Mouse (Mus musculus) embryonic facial prominence, embryonic 12.5 days (tissue): Measurements from ENCODE around the gene Polr2h. TPM values are rescaled to one million over a fixed set of nuclear protein-coding genes. Genes with fewer than 3 reads are reported as not detected.
A peak's percentile ranks its signal among the peaks of the same experiment; 100 is the strongest.

ENCODE experiments used
- ATAC-seq: fragments of 200-750 bp; cut with Nextera tagmentation; 2 replicates; pipeline ENCODE4 v1.8.0; 2017; ENCODE audit not compliant: insufficient number of reproducible peaks, insufficient read depth, low FRiP score, low TSS enrichment
- H3K27ac ChIP-seq: fragments of 300-500 bp; sonication (generic); 2 replicates; pipeline ENCODE4 v1.5.1; 2016; ENCODE audit warnings: mild to moderate bottlenecking
- H3K27me3 ChIP-seq: fragments of 300-500 bp; sonication (generic); 2 replicates; pipeline ENCODE4 v1.6.1; 2016; ENCODE audit warnings: mild to moderate bottlenecking, moderate library complexity
- H3K36me3 ChIP-seq: fragments of 300-500 bp; sonication (generic); 2 replicates; pipeline ENCODE4 v1.6.1; 2016; ENCODE audit warnings: mild to moderate bottlenecking
- H3K4me1 ChIP-seq: fragments of 300-500 bp; sonication (generic); 2 replicates; pipeline ENCODE4 v1.6.1; 2016
- H3K4me2 ChIP-seq: fragments of 300-500 bp; sonication (generic); replicated peaks from 2 replicates; pipeline ENCODE4 v1.6.1; 2016; ENCODE audit warnings: mild to moderate bottlenecking, moderate library complexity
- H3K4me3 ChIP-seq: fragments of 300-500 bp; sonication (generic); 2 replicates; pipeline ENCODE4 v1.5.1; 2016; ENCODE audit warnings: mild to moderate bottlenecking
- H3K9ac ChIP-seq: fragments of 300-500 bp; sonication (generic); 2 replicates; pipeline ENCODE4 v1.6.1; 2016; ENCODE audit warnings: mild to moderate bottlenecking, moderate library complexity
- H3K9me3 ChIP-seq: fragments of 300-500 bp; sonication (generic); 2 replicates; pipeline ENCODE4 v1.6.1; 2016; ENCODE audit warnings: mild to moderate bottlenecking, moderate library complexity
- WGBS: fragments of 180-500 bp; shearing (Covaris S2); methylation state at CpG from one replicate; pipeline ENCODE4 v1.1.7; 2016; 5-methylcytosine and 5-hydroxymethylcytosine counted together
- polyA plus RNA-seq: library from polyadenylated mRNA; unstranded; fragments of >200 nt; fragmentation: Nextera tagmentation; extraction: Ambion mirVana; gene quantifications from 2 replicates; pipeline ENCODE4 v1.2.1, GENCODE M21; 2016

Polr2h gene
- polyA plus RNA-seq, 1 experiment from 2014 or later = 110 TPM

GRCm38 (mm10) chr16:20715161-20715560, 2.3 kb upstream of the Polr2h start:
- H3K36me3 ChIP-seq = peaks cover 32% of the 10 kb centered on the region
- no peak overlapping the region for H3K27ac ChIP-seq

GRCm38 (mm10) chr16:20715566-20715965, 1.9 kb upstream of the Polr2h start:
- Histone ChIP-seq H3K27ac (peak overlapping the region; percentile 95), H3K4me3 (peak overlapping the region; percentile 58), H3K27me3 (no peaks in the 10 kb centered on the region), H3K4me2 (peak overlapping the region; percentile 79), H3K4me1 (peaks cover 26% of the 10 kb centered on the region), H3K9ac (peak overlapping the region; percentile 60), H3K9me3 (no peaks in the 10 kb centered on the region), H3K36me3 (peaks cover 32% of the 10 kb centered on the region)
- WGBS = under 1% methylated on average over 12 of the region's 12 CpGs
- no peak for ATAC-seq

More at GRCm38 (mm10) chr16:20715161-20715560, 2.3 kb upstream of the Polr2h start:
- Histone ChIP-seq H3K4me2 (peak overlapping the region; percentile 79), H3K9ac (peak overlapping the region; percentile 60), H3K4me3 (peak overlapping the region; percentile 58), H3K27me3 (no peaks in the 10 kb centered on the region), H3K9me3 (no peaks in the 10 kb centered on the region), H3K4me1 (peaks cover 26% of the 10 kb centered on the region)
- no peak for ATAC-seq
- WGBS = 59% methylated on average over 2 of the region's 2 CpGs

- H3K4me2 ChIP-seq = peak overlapping the region; percentile 79
- peak overlapping the region; percentile 95 for H3K27ac ChIP-seq
- peak overlapping the region; percentile 58 for H3K4me3 ChIP-seq
- H3K9me3 ChIP-seq = no peaks in the 10 kb centered on the region
- peak overlapping the region; percentile 60 for H3K9ac ChIP-seq
- peaks cover 26% of the 10 kb centered on the region for H3K4me1 ChIP-seq
- peaks cover 28% of the 10 kb centered on the region for H3K36me3 ChIP-seq
- peak; percentile 85 for ATAC-seq
- under 1% methylated on average over 65 of the region's 68 CpGs for whole genome bisulfite sequencing
- H3K27me3 ChIP-seq = no peaks in the 10 kb centered on the region
These were observed 1.3 kb upstream of the Polr2h start for GRCm38 (mm10) chr16:20715976-20716840.

- peak overlapping the region; percentile 95 for H3K27ac ChIP-seq
- peaks cover 27% of the 10 kb centered on the region for H3K36me3 ChIP-seq
- no peaks in the 10 kb centered on the region for H3K27me3 ChIP-seq
- peak overlapping the region; percentile 58 for H3K4me3 ChIP-seq
- peak overlapping the region; percentile 79 for H3K4me2 ChIP-seq
- no peaks in the 10 kb centered on the region for H3K9me3 ChIP-seq
- no peak for ATAC-seq
- H3K4me1 ChIP-seq = peaks cover 26% of the 10 kb centered on the region
- WGBS = under 1% methylated on average over 8 of the region's 8 CpGs
- H3K9ac ChIP-seq = peak overlapping the region; percentile 60
These were observed 654 bp upstream of the Polr2h start for GRCm38 (mm10) chr16:20716841-20717180.

GRCm38 (mm10) chr16:20717978-20718670, 659 bp downstream of the Polr2h start:
- WGBS = 2% methylated on average over 18 of the region's 18 CpGs
- Histone ChIP-seq H3K36me3 (peaks cover 19% of the 10 kb centered on the region), H3K9me3 (no peaks in the 10 kb centered on the region), H3K4me1 (peaks cover 26% of the 10 kb centered on the region), H3K4me2 (peak overlapping the region; percentile 79), H3K4me3 (peak overlapping the region; percentile 58), H3K27me3 (no peaks in the 10 kb centered on the region), H3K9ac (peak overlapping the region; percentile 60), H3K27ac (peak overlapping the region; percentile 95)
- no peak; the same call in 1 of the 2 replicates for ATAC-seq

- Histone ChIP-seq H3K9ac (no peak overlapping the region), H3K27me3 (no peaks in the 10 kb centered on the region), H3K36me3 (peaks cover 15% of the 10 kb centered on the region), H3K27ac (no peak overlapping the region), H3K4me1 (peaks cover 6% of the 10 kb centered on the region), H3K4me3 (no peak overlapping the region), H3K4me2 (no peak overlapping the region), H3K9me3 (no peaks in the 10 kb centered on the region)
- no peak for ATAC-seq
- WGBS = 84% methylated on average over 10 of the region's 10 CpGs
These were observed 4.3 kb downstream of the Polr2h start for GRCm38 (mm10) chr16:20721808-20722207.

- 63% methylated on average over 4 of the region's 4 CpGs for whole genome bisulfite sequencing
- H3K9ac ChIP-seq = no peak overlapping the region
- no peak overlapping the region for H3K27ac ChIP-seq
- no peak overlapping the region for H3K4me2 ChIP-seq
- peaks cover 15% of the 10 kb centered on the region for H3K36me3 ChIP-seq
- no peak overlapping the region for H3K4me3 ChIP-seq
- no peak for ATAC-seq
- no peaks in the 10 kb centered on the region for H3K9me3 ChIP-seq
- H3K4me1 ChIP-seq = peaks cover 6% of the 10 kb centered on the region
- H3K27me3 ChIP-seq = no peaks in the 10 kb centered on the region
These were observed 5.3 kb downstream of the Polr2h start for GRCm38 (mm10) chr16:20722736-20723135.

- peaks cover 6% of the 10 kb centered on the region for H3K4me1 ChIP-seq
- H3K4me2 ChIP-seq = no peak overlapping the region
- 33% methylated on average over 4 of the region's 4 CpGs for WGBS
- H3K4me3 ChIP-seq = no peak overlapping the region
- H3K27me3 ChIP-seq = no peaks in the 10 kb centered on the region
- no peaks in the 10 kb centered on the region for H3K9me3 ChIP-seq
- no peak overlapping the region for H3K9ac ChIP-seq
- H3K36me3 ChIP-seq = peaks cover 15% of the 10 kb centered on the region
- no peak for ATAC-seq
- H3K27ac ChIP-seq = no peak overlapping the region
These were observed 5.8 kb downstream of the Polr2h start for GRCm38 (mm10) chr16:20723247-20723646.

- Histone ChIP-seq H3K36me3 (peaks cover 15% of the 10 kb centered on the region), H3K4me1 (no peaks in the 10 kb centered on the region), H3K4me2 (no peak overlapping the region), H3K4me3 (no peak overlapping the region), H3K27ac (0 out of 2 replicates have a peak overlapping the region, but pooled peaks have one; percentile 11), H3K9me3 (no peaks in the 10 kb centered on the region), H3K9ac (no peak overlapping the region), H3K27me3 (no peaks in the 10 kb centered on the region)
- WGBS = 35% methylated on average over 5 of the region's 5 CpGs
- no peak for ATAC-seq
These were observed 6.9 kb downstream of the Polr2h start for GRCm38 (mm10) chr16:20724338-20724748.

GRCm38 (mm10) chr16:20725321-20725720, 7.9 kb downstream of the Polr2h start:
- WGBS = 69% methylated on average over 7 of the region's 7 CpGs
- H3K4me2 ChIP-seq = no peak overlapping the region
- no peak for ATAC-seq

GRCm38 (mm10) chr16:20725750-20726149, 8.3 kb downstream of the Polr2h start:
- WGBS = 79% methylated on average over 4 of the region's 4 CpGs
- Histone ChIP-seq H3K4me3 (no peak overlapping the region), H3K27me3 (no peaks in the 10 kb centered on the region), H3K4me1 (no peaks in the 10 kb centered on the region), H3K9ac (no peak overlapping the region), H3K4me2 (no peak overlapping the region), H3K36me3 (peaks cover 8% of the 10 kb centered on the region), H3K27ac (no peak overlapping the region), H3K9me3 (no peaks in the 10 kb centered on the region)
- no peak for ATAC-seq

More at GRCm38 (mm10) chr16:20725321-20725720, 7.9 kb downstream of the Polr2h start:
- Histone ChIP-seq H3K4me3 (no peak overlapping the region), H3K4me1 (no peaks in the 10 kb centered on the region), H3K9me3 (no peaks in the 10 kb centered on the region), H3K27ac (no peak overlapping the region), H3K9ac (no peak overlapping the region), H3K27me3 (no peaks in the 10 kb centered on the region), H3K36me3 (peaks cover 13% of the 10 kb centered on the region)

GRCm38 (mm10) chr16:20726384-20726783, 8.9 kb downstream of the Polr2h start:
- no peak for ATAC-seq
- 68% methylated on average over 1 of the region's 1 CpGs for WGBS
- H3K9me3 ChIP-seq = no peaks in the 10 kb centered on the region
- no peak overlapping the region for H3K4me2 ChIP-seq
- H3K27me3 ChIP-seq = no peaks in the 10 kb centered on the region
- no peak overlapping the region for H3K27ac ChIP-seq
- peaks cover 7% of the 10 kb centered on the region for H3K36me3 ChIP-seq
- H3K9ac ChIP-seq = no peak overlapping the region
- no peak overlapping the region for H3K4me3 ChIP-seq
- H3K4me1 ChIP-seq = no peaks in the 10 kb centered on the region
